Mouse (Mus musculus) lung, embryonic 16.5 days (tissue): ENCODE data around the gene Eif4g3. TPM values are rescaled to one million over a fixed set of nuclear protein-coding genes. Genes with fewer than 3 reads are reported as not detected.
A peak's percentile ranks its signal among the peaks of the same experiment; 100 is the strongest.

Source experiments
- ATAC-seq: fragments of 200-750 bp; cut with Nextera tagmentation; 2 replicates; pipeline ENCODE4 v1.8.0; 2017; ENCODE audit warnings: low read depth, mild to moderate bottlenecking, moderate library complexity
- H3K27ac ChIP-seq: fragments of 300-500 bp; sonication (generic); 2 replicates; pipeline ENCODE4 v1.5.1; 2014; ENCODE audit warnings: mild to moderate bottlenecking, control low read depth, low read length
- H3K27me3 ChIP-seq: fragments of 300-500 bp; sonication (generic); 2 replicates; pipeline ENCODE4 v1.6.1; 2014; ENCODE audit warnings: low read depth, low read length, mixed read lengths; ENCODE audit not compliant: control insufficient read depth, insufficient read depth
- H3K36me3 ChIP-seq: fragments of 300-500 bp; sonication (generic); 2 replicates; pipeline ENCODE4 v1.6.1; 2014; ENCODE audit warnings: low read length; ENCODE audit not compliant: control insufficient read depth, insufficient read depth
- H3K4me1 ChIP-seq: fragments of 300-500 bp; sonication (generic); replicated peaks from 2 replicates; pipeline ENCODE4 v1.6.1; 2014; ENCODE audit warnings: low read length, mixed read lengths; ENCODE audit not compliant: control insufficient read depth, insufficient read depth
- H3K4me2 ChIP-seq: fragments of 300-500 bp; sonication (generic); 2 replicates; pipeline ENCODE4 v1.6.1; 2014; ENCODE audit warnings: low read depth, low read length, control low read depth
- H3K4me3 ChIP-seq: fragments of 300-500 bp; sonication (generic); 2 replicates; pipeline ENCODE4 v1.5.1; 2014; ENCODE audit warnings: mild to moderate bottlenecking, low read length, control low read depth
- H3K9ac ChIP-seq: fragments of 300-500 bp; sonication (generic); 2 replicates; pipeline ENCODE4 v1.6.1; 2014; ENCODE audit warnings: low read length, control low read depth
- H3K9me3 ChIP-seq: fragments of 300-500 bp; sonication (generic); 2 replicates; pipeline ENCODE4 v1.6.1; 2016; ENCODE audit warnings: low read length; ENCODE audit not compliant: control insufficient read depth
- WGBS: fragments of 180-500 bp; shearing (Covaris S2); extraction: QIAGEN DNeasy Blood & Tissue Kit; methylation state at CpG from one replicate; pipeline ENCODE4 v1.1.7; 2014; 5-methylcytosine and 5-hydroxymethylcytosine counted together
- polyA plus RNA-seq: library from polyadenylated mRNA; unstranded; fragments of >200 nt; fragmentation: Nextera tagmentation; extraction: Ambion mirVana; gene quantifications from 2 replicates; pipeline ENCODE4 v1.2.1, GENCODE M21; 2015

The Eif4g3 gene
- polyA plus RNA-seq, 1 experiment from 2014 or later: 23.8 TPM

- Histone ChIP-seq H3K4me2 (no peak overlapping the region), H3K27ac (0 out of 2 replicates have a peak overlapping the region, but pooled peaks have one; percentile 29), H3K36me3 (peaks cover 8% of the 10 kb centered on the region; the same call in 1 of the 2 replicates), H3K9me3 (no peaks in the 10 kb centered on the region), H3K27me3 (no peaks in the 10 kb centered on the region), H3K9ac (no peak overlapping the region), H3K4me1 (no peaks in the 10 kb centered on the region), H3K4me3 (no peak overlapping the region)
- ATAC-seq: peak; percentile 76; the same call in 1 of the 2 replicates
- 71% methylated on average over 10 of the region's 10 CpGs for WGBS
Observed at GRCm38 (mm10) chr4:138031828-138032227, 39.0 kb downstream of the Eif4g3 start.

GRCm38 (mm10) chr4:138033871-138034270, 41.0 kb downstream of the Eif4g3 start:
- Histone ChIP-seq H3K27ac (no peak overlapping the region), H3K9ac (no peak overlapping the region), H3K4me3 (no peak overlapping the region), H3K4me1 (peaks cover 10% of the 10 kb centered on the region), H3K36me3 (peaks cover 5% of the 10 kb centered on the region; the same call in 1 of the 2 replicates), H3K9me3 (no peaks in the 10 kb centered on the region), H3K4me2 (no peak overlapping the region), H3K27me3 (no peaks in the 10 kb centered on the region)
- 70% methylated on average over 4 of the region's 4 CpGs for WGBS
- ATAC-seq: no peak

- no peak overlapping the region for H3K4me2 ChIP-seq
- H3K9ac ChIP-seq: no peak overlapping the region
- 85% methylated on average over 9 of the region's 9 CpGs for WGBS
- peaks cover 12% of the 10 kb centered on the region for H3K4me1 ChIP-seq
- no peaks in the 10 kb centered on the region for H3K9me3 ChIP-seq
- peaks cover 5% of the 10 kb centered on the region; the same call in 1 of the 2 replicates for H3K36me3 ChIP-seq
- no peaks in the 10 kb centered on the region for H3K27me3 ChIP-seq
- H3K27ac ChIP-seq: no peak overlapping the region
- no peak overlapping the region for H3K4me3 ChIP-seq
- no peak for ATAC-seq
Observed at GRCm38 (mm10) chr4:138035435-138036120, 42.8 kb downstream of the Eif4g3 start.

- Histone ChIP-seq H3K9ac (no peak overlapping the region), H3K27ac (no peak overlapping the region)
- no peak for ATAC-seq
Observed at GRCm38 (mm10) chr4:138037110-138037509, 44.3 kb downstream of the Eif4g3 start.

GRCm38 (mm10) chr4:138037896-138038295, 45.1 kb downstream of the Eif4g3 start:
- peaks cover 12% of the 10 kb centered on the region for H3K4me1 ChIP-seq
- no peaks in the 10 kb centered on the region for H3K9me3 ChIP-seq
- peak overlapping the region; percentile 31; the same call in 1 of the 2 replicates for H3K27ac ChIP-seq
- 63% methylated on average over 1 of the region's 1 CpGs for WGBS
- no peaks in the 10 kb centered on the region for H3K27me3 ChIP-seq
- no peak overlapping the region for H3K9ac ChIP-seq
- no peak overlapping the region for H3K4me3 ChIP-seq
- peaks cover 7% of the 10 kb centered on the region; the same call in 1 of the 2 replicates for H3K36me3 ChIP-seq
- no peak for ATAC-seq
- H3K4me2 ChIP-seq: no peak overlapping the region

More at GRCm38 (mm10) chr4:138037110-138037509, 44.3 kb downstream of the Eif4g3 start:
- WGBS: 75% methylated on average over 8 of the region's 8 CpGs
- H3K9me3 ChIP-seq: no peaks in the 10 kb centered on the region
- peaks cover 12% of the 10 kb centered on the region for H3K4me1 ChIP-seq
- H3K36me3 ChIP-seq: peaks cover 5% of the 10 kb centered on the region; the same call in 1 of the 2 replicates
- H3K4me2 ChIP-seq: no peak overlapping the region
- H3K4me3 ChIP-seq: no peak overlapping the region
- H3K27me3 ChIP-seq: no peaks in the 10 kb centered on the region

- 50% methylated on average over 13 of the region's 13 CpGs for WGBS
- no peaks in the 10 kb centered on the region for H3K27me3 ChIP-seq
- peak; percentile 55 for ATAC-seq
- no peak overlapping the region for H3K9ac ChIP-seq
- no peaks in the 10 kb centered on the region for H3K9me3 ChIP-seq
- no peak overlapping the region for H3K4me2 ChIP-seq
- H3K36me3 ChIP-seq: peaks cover 4% of the 10 kb centered on the region; the same call in 1 of the 2 replicates
- no peak overlapping the region for H3K4me3 ChIP-seq
- H3K4me1 ChIP-seq: peaks cover 12% of the 10 kb centered on the region
- H3K27ac ChIP-seq: peak overlapping the region; percentile 23
Observed at GRCm38 (mm10) chr4:138038365-138039274, 45.8 kb downstream of the Eif4g3 start.

GRCm38 (mm10) chr4:138039275-138039651, 46.4 kb downstream of the Eif4g3 start:
- Histone ChIP-seq H3K4me3 (no peak overlapping the region), H3K27ac (peak overlapping the region; percentile 23; the same call in 1 of the 2 replicates), H3K27me3 (no peaks in the 10 kb centered on the region), H3K4me1 (peaks cover 12% of the 10 kb centered on the region), H3K4me2 (no peak overlapping the region), H3K36me3 (peaks cover 4% of the 10 kb centered on the region; the same call in 1 of the 2 replicates), H3K9ac (no peak overlapping the region), H3K9me3 (no peaks in the 10 kb centered on the region)
- 64% methylated on average over 9 of the region's 9 CpGs for WGBS
- ATAC-seq: no peak

- no peak overlapping the region for H3K9ac ChIP-seq
- 86% methylated on average over 3 of the region's 3 CpGs for WGBS
- H3K4me2 ChIP-seq: no peak overlapping the region
- no peak overlapping the region for H3K27ac ChIP-seq
- peaks cover 12% of the 10 kb centered on the region for H3K36me3 ChIP-seq
- no peak overlapping the region for H3K4me3 ChIP-seq
- no peaks in the 10 kb centered on the region for H3K9me3 ChIP-seq
- no peak for ATAC-seq
- peaks cover 12% of the 10 kb centered on the region for H3K4me1 ChIP-seq
- H3K27me3 ChIP-seq: no peaks in the 10 kb centered on the region
Observed at GRCm38 (mm10) chr4:138040589-138040988, 47.8 kb downstream of the Eif4g3 start.
